Mouse (Mus musculus) lung, postnatal 0 days (tissue): ENCODE results near the gene Gm13289.
A peak's percentile ranks its signal among the peaks of the same experiment; 100 is the strongest.
"Not testable (repeated sequence)": the region's sequence is repeated elsewhere in the genome, so short reads cannot be mapped to it uniquely, and the experiment has no call there.

Experiments used
- CTCF ChIP-seq: IDR thresholded peaks from 2 replicates; pipeline ENCODE4 v1.5.1; 2016; ENCODE audit warnings: antibody characterized with exemption, mild to moderate bottlenecking
- EP300 ChIP-seq: IDR thresholded peaks from 2 replicates; pipeline ENCODE4 v1.6.1; 2016; ENCODE audit warnings: antibody characterized with exemption, mild to moderate bottlenecking, control low read depth

DNA sequence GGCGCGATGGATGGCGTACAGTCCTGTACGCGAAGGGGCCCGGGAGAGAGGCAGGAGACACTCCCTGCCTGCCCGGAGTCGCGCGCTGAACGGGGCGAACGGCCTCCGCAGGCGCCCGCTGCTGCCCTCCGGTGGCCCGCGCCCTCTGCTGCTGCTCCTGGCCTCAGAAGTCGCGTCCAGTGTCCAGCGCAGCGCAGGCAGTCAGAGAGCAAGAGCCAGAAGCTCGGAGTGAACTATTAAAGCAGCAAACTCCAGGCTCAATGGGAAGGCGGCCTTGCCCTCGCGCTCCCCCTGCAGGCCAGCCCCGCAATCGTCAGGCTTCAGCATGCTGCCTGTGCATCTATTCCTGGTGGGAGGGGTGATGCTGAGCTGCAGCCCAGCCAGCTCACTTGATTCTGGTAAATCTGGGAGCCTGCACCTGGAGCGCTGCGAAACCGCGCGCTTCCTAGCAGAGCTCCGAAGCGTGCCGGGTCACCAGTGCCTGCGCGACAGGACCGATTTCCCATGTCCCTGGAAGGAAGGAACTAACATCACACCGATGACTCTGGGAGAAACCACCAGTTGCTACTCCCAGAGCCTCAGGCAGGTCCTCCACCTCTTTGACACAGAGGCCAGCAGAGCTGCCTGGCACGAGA, 13.2 kb upstream of the Gm13289 start:
- peak; percentile 70 for TF ChIP-seq CTCF
- TF ChIP-seq EP300 = not testable (repeated sequence)
